Mouse (Mus musculus): ENCODE results near the gene Rin1.

GRCm38 (mm10) chr19:5026111-5026510 lies 24.2 kb upstream of the Rin1 start:
- TF ChIP-seq CTCF (IDR thresholded peaks at IDR 0.05; ENCODE audit: low read depth) = no peak
- no peak for TF ChIP-seq EP300 (IDR thresholded peaks at IDR 0.05; ENCODE audit: low read depth)
